Mouse (Mus musculus) retina, adult 2 months (tissue): ENCODE data around the gene Mfrp.

Source experiments
- DNase-seq: peaks from one replicate; pipeline ENCODE4 v3.0.0-alpha.2; 2012; ENCODE audit warnings: low read depth, low spot score

Gene Mfrp

GRCm38 (mm10) chr9:44078136-44078797 lies 23.3 kb upstream of the Mfrp start:
- no peak for DNase-seq

GRCm38 (mm10) chr9:44078955-44079756 lies 22.4 kb upstream of the Mfrp start:
- peak; percentile 94 for DNase-seq

- no peak for DNase-seq
Observed at GRCm38 (mm10) chr9:44079997-44080780, 21.3 kb upstream of the Mfrp start.

GRCm38 (mm10) chr9:44080953-44081352 lies 20.6 kb upstream of the Mfrp start:
- no peak for DNase-seq

GRCm38 (mm10) chr9:44081581-44081980 lies 19.9 kb upstream of the Mfrp start:
- no peak for DNase-seq

GRCm38 (mm10) chr9:44082266-44082665 lies 19.3 kb upstream of the Mfrp start:
- DNase-seq: no peak

GRCm38 (mm10) chr9:44083392-44084121 lies 18.0 kb upstream of the Mfrp start:
- no peak for DNase-seq

GRCm38 (mm10) chr9:44084236-44084635 lies 17.3 kb upstream of the Mfrp start:
- DNase-seq: no peak

- peak; percentile 88 for DNase-seq
Observed at GRCm38 (mm10) chr9:44084659-44085229, 16.8 kb upstream of the Mfrp start.

- no peak for DNase-seq
Observed at GRCm38 (mm10) chr9:44085276-44085675, 16.3 kb upstream of the Mfrp start.

- DNase-seq: no peak
Observed at GRCm38 (mm10) chr9:44085741-44086665, 15.5 kb upstream of the Mfrp start.

- DNase-seq: no peak
Observed at GRCm38 (mm10) chr9:44086960-44087359, 14.6 kb upstream of the Mfrp start.

GRCm38 (mm10) chr9:44087761-44088455 lies 13.6 kb upstream of the Mfrp start:
- no peak for DNase-seq

- DNase-seq: no peak
Observed at GRCm38 (mm10) chr9:44088877-44089608, 12.5 kb upstream of the Mfrp start.

GRCm38 (mm10) chr9:44093612-44094503 lies 7.7 kb upstream of the Mfrp start:
- DNase-seq: no peak

- DNase-seq: no peak
Observed at GRCm38 (mm10) chr9:44094737-44095136, 6.8 kb upstream of the Mfrp start.

- DNase-seq: no peak
Observed at GRCm38 (mm10) chr9:44095781-44096180, 5.7 kb upstream of the Mfrp start.

- DNase-seq: no peak
Observed at GRCm38 (mm10) chr9:44096536-44096935, 5.0 kb upstream of the Mfrp start.
